Mouse (Mus musculus) heart, embryonic 13.5 days (tissue): ENCODE results near the gene Nppa. TPM values are rescaled to one million over a fixed set of nuclear protein-coding genes. Genes with fewer than 3 reads are reported as not detected.

Source experiments
- ATAC-seq: fragments of 200-750 bp; cut with Nextera tagmentation; 2 replicates; pipeline ENCODE4 v1.8.0; 2017; ENCODE audit warnings: moderate TSS enrichment; ENCODE audit not compliant: insufficient number of reproducible peaks, low FRiP score, low TSS enrichment; ENCODE audit errors: extremely low read depth
- H3K27ac ChIP-seq: fragments of 300-500 bp; sonication (generic); replicated peaks from 2 replicates; pipeline ENCODE4 v1.5.1; 2015; ENCODE audit warnings: moderate library complexity, mild to moderate bottlenecking, inconsistent platforms
- H3K27me3 ChIP-seq: fragments of 300-500 bp; sonication (generic); replicated peaks from 2 replicates; pipeline ENCODE4 v1.6.1; 2015; ENCODE audit warnings: mild to moderate bottlenecking, inconsistent platforms
- H3K36me3 ChIP-seq: fragments of 300-500 bp; sonication (generic); 2 replicates; pipeline ENCODE4 v1.6.1; 2015; ENCODE audit warnings: mild to moderate bottlenecking, inconsistent platforms
- H3K4me1 ChIP-seq: fragments of 300-500 bp; sonication (generic); 2 replicates; pipeline ENCODE4 v1.6.1; 2015; ENCODE audit warnings: inconsistent platforms
- H3K4me2 ChIP-seq: fragments of 300-500 bp; sonication (generic); 2 replicates; pipeline ENCODE4 v1.6.1; 2015; ENCODE audit warnings: inconsistent platforms, mild to moderate bottlenecking, moderate library complexity
- H3K4me3 ChIP-seq: fragments of 300-500 bp; sonication (generic); 2 replicates; pipeline ENCODE4 v1.5.1; 2015; ENCODE audit warnings: moderate library complexity, mild to moderate bottlenecking, inconsistent platforms
- H3K9ac ChIP-seq: fragments of 300-500 bp; sonication (generic); 2 replicates; pipeline ENCODE4 v1.6.1; 2015; ENCODE audit warnings: inconsistent platforms, mild to moderate bottlenecking, moderate library complexity
- H3K9me3 ChIP-seq: fragments of 300-500 bp; sonication (generic); 2 replicates; pipeline ENCODE4 v1.6.1; 2016; ENCODE audit warnings: inconsistent platforms
- WGBS: fragments of 180-500 bp; shearing (Covaris S2); methylation state at CpG from one replicate; pipeline ENCODE4 v1.1.7; 2015; ENCODE audit warnings: mixed read lengths; 5-methylcytosine and 5-hydroxymethylcytosine counted together
- polyA plus RNA-seq: library from polyadenylated mRNA; unstranded; fragments of >200 nt; fragmentation: Nextera tagmentation; extraction: Ambion mirVana; gene quantifications from 2 replicates; pipeline ENCODE4 v1.2.1, GENCODE M21; 2015

Gene Nppa
- polyA plus RNA-seq = 4,587 and 5,670 TPM in 2 replicates

GRCm38 (mm10) chr4:148000202-148000772, at the start of gene Nppa:
Nppa (plus strand) TSS chr4:148000722.
- peak; percentile 59; the same call in 1 of the 2 replicates for ATAC-seq
- Histone ChIP-seq H3K4me3 (peak within 1 kb of the TSS; percentile 37), H3K4me1 (peaks cover 19% of the 10 kb centered on the region), H3K27me3 (peaks cover 9% of the 10 kb centered on the region), H3K36me3 (peaks cover 16% of the 10 kb centered on the region), H3K9ac (peak within 1 kb of the TSS; percentile 61), H3K4me2 (peak within 1 kb of the TSS; percentile 29), H3K9me3 (no peaks in the 10 kb centered on the region), H3K27ac (peak within 1 kb of the TSS; percentile 67)
- WGBS = 19% methylated on average over 12 of the region's 12 CpGs

GRCm38 (mm10) chr4:147953590-147953989, 46.9 kb upstream of the Nppa start:
- Histone ChIP-seq H3K9ac (no peak overlapping the region), H3K27me3 (peaks cover 11% of the 10 kb centered on the region), H3K4me2 (no peak overlapping the region), H3K9me3 (no peaks in the 10 kb centered on the region), H3K36me3 (peaks cover 14% of the 10 kb centered on the region), H3K27ac (no peak overlapping the region), H3K4me3 (no peak overlapping the region), H3K4me1 (no peaks in the 10 kb centered on the region)
- ATAC-seq = no peak
- WGBS = 5% methylated on average over 4 of the region's 4 CpGs

- Histone ChIP-seq H3K36me3 (no peaks in the 10 kb centered on the region), H3K4me1 (peaks cover 10% of the 10 kb centered on the region), H3K9me3 (no peaks in the 10 kb centered on the region), H3K27ac (no peak overlapping the region), H3K4me2 (no peak overlapping the region), H3K4me3 (no peak overlapping the region), H3K9ac (no peak overlapping the region), H3K27me3 (peaks cover 28% of the 10 kb centered on the region)
- ATAC-seq = no peak
- WGBS = 39% methylated on average over 11 of the region's 11 CpGs
Observed at GRCm38 (mm10) chr4:147957141-147957540, 43.4 kb upstream of the Nppa start.

GRCm38 (mm10) chr4:147959881-147960831, 40.4 kb upstream of the Nppa start:
- WGBS = 25% methylated on average over 6 of the region's 6 CpGs
- no peak overlapping the region for H3K9ac ChIP-seq
- no peak for ATAC-seq

GRCm38 (mm10) chr4:147962781-147963180, 37.7 kb upstream of the Nppa start:
- peak overlapping the region; percentile 44 for H3K4me2 ChIP-seq

More at GRCm38 (mm10) chr4:147959881-147960831, 40.4 kb upstream of the Nppa start:
- no peaks in the 10 kb centered on the region for H3K36me3 ChIP-seq
- H3K9me3 ChIP-seq = no peaks in the 10 kb centered on the region
- H3K4me2 ChIP-seq = no peak overlapping the region
- H3K4me3 ChIP-seq = no peak overlapping the region
- peaks cover 33% of the 10 kb centered on the region for H3K4me1 ChIP-seq
- H3K27ac ChIP-seq = no peak overlapping the region
- H3K27me3 ChIP-seq = peaks cover 46% of the 10 kb centered on the region

GRCm38 (mm10) chr4:147963623-147964022, 36.9 kb upstream of the Nppa start:
- H3K4me3 ChIP-seq = peak overlapping the region; percentile 6; the same call in 1 of the 2 replicates
- peak overlapping the region; percentile 87 for H3K27ac ChIP-seq
- H3K4me2 ChIP-seq = peak overlapping the region; percentile 44
- no peaks in the 10 kb centered on the region for H3K9me3 ChIP-seq
- no peaks in the 10 kb centered on the region for H3K36me3 ChIP-seq
- peaks cover 56% of the 10 kb centered on the region for H3K4me1 ChIP-seq
- H3K9ac ChIP-seq = peak overlapping the region; percentile 54; the same call in 1 of the 2 replicates
- ATAC-seq = peak; percentile 27; the same call in 1 of the 2 replicates
- WGBS = 46% methylated on average over 15 of the region's 15 CpGs
- peaks cover 63% of the 10 kb centered on the region for H3K27me3 ChIP-seq

More at GRCm38 (mm10) chr4:147962781-147963180, 37.7 kb upstream of the Nppa start:
- H3K4me3 ChIP-seq = no peak overlapping the region; the same call in 1 of the 2 replicates
- H3K9me3 ChIP-seq = no peaks in the 10 kb centered on the region
- no peaks in the 10 kb centered on the region for H3K36me3 ChIP-seq
- H3K27me3 ChIP-seq = peaks cover 65% of the 10 kb centered on the region
- H3K9ac ChIP-seq = 0 out of 2 replicates have a peak overlapping the region, but pooled peaks have one; percentile 54
- ATAC-seq = no peak
- peak overlapping the region; percentile 87 for H3K27ac ChIP-seq
- H3K4me1 ChIP-seq = peaks cover 56% of the 10 kb centered on the region
- 51% methylated on average over 6 of the region's 6 CpGs for WGBS

GRCm38 (mm10) chr4:147965712-147966111, 34.8 kb upstream of the Nppa start:
- Histone ChIP-seq H3K4me3 (no peak overlapping the region), H3K9me3 (no peaks in the 10 kb centered on the region), H3K27ac (peak overlapping the region; percentile 83), H3K4me2 (peak overlapping the region; percentile 39), H3K4me1 (peaks cover 71% of the 10 kb centered on the region), H3K9ac (peak overlapping the region; percentile 34), H3K27me3 (peaks cover 71% of the 10 kb centered on the region), H3K36me3 (no peaks in the 10 kb centered on the region)
- peak; percentile 50; the same call in 1 of the 2 replicates for ATAC-seq
- WGBS = 26% methylated on average over 7 of the region's 7 CpGs

GRCm38 (mm10) chr4:147968816-147969215, 31.7 kb upstream of the Nppa start:
- Histone ChIP-seq H3K36me3 (no peaks in the 10 kb centered on the region), H3K4me3 (peak overlapping the region; percentile 27), H3K27ac (peak overlapping the region; percentile 85), H3K4me2 (peak overlapping the region; percentile 56), H3K4me1 (peaks cover 51% of the 10 kb centered on the region), H3K9ac (peak overlapping the region; percentile 44), H3K27me3 (peaks cover 66% of the 10 kb centered on the region), H3K9me3 (no peaks in the 10 kb centered on the region)
- 39% methylated on average over 2 of the region's 2 CpGs for WGBS
- ATAC-seq = no peak

GRCm38 (mm10) chr4:147969337-147969736, 31.2 kb upstream of the Nppa start:
- H3K27ac ChIP-seq = peak overlapping the region; percentile 85
- peaks cover 63% of the 10 kb centered on the region for H3K27me3 ChIP-seq
- H3K9me3 ChIP-seq = no peaks in the 10 kb centered on the region
- peak overlapping the region; percentile 64 for H3K9ac ChIP-seq
- peaks cover 46% of the 10 kb centered on the region for H3K4me1 ChIP-seq
- no peaks in the 10 kb centered on the region for H3K36me3 ChIP-seq
- H3K4me2 ChIP-seq = peak overlapping the region; percentile 56
- peak; percentile 49 for ATAC-seq
- 3% methylated on average over 9 of the region's 9 CpGs for WGBS
- H3K4me3 ChIP-seq = peak overlapping the region; percentile 27

GRCm38 (mm10) chr4:147976237-147976636, 24.3 kb upstream of the Nppa start:
- no peak overlapping the region for H3K4me2 ChIP-seq
- no peak for ATAC-seq

GRCm38 (mm10) chr4:147977726-147978125, 22.8 kb upstream of the Nppa start:
- no peak overlapping the region for H3K4me3 ChIP-seq
- WGBS = 72% methylated on average over 4 of the region's 4 CpGs
- no peak for ATAC-seq
- H3K4me1 ChIP-seq = no peaks in the 10 kb centered on the region
- H3K9ac ChIP-seq = no peak overlapping the region
- H3K36me3 ChIP-seq = no peaks in the 10 kb centered on the region
- H3K9me3 ChIP-seq = no peaks in the 10 kb centered on the region
- H3K27ac ChIP-seq = no peak overlapping the region
- peaks cover 37% of the 10 kb centered on the region for H3K27me3 ChIP-seq
- H3K4me2 ChIP-seq = no peak overlapping the region

More at GRCm38 (mm10) chr4:147976237-147976636, 24.3 kb upstream of the Nppa start:
- Histone ChIP-seq H3K9me3 (no peaks in the 10 kb centered on the region), H3K27ac (no peak overlapping the region), H3K4me3 (no peak overlapping the region), H3K9ac (no peak overlapping the region), H3K36me3 (no peaks in the 10 kb centered on the region), H3K27me3 (peaks cover 31% of the 10 kb centered on the region), H3K4me1 (no peaks in the 10 kb centered on the region)
- WGBS = 30% methylated on average over 3 of the region's 3 CpGs
